Mouse (Mus musculus) spleen, postnatal 10 days (tissue): ENCODE results near the gene Sema4d.
"Not testable (repeated sequence)": the region's sequence is repeated elsewhere in the genome, so short reads cannot be mapped to it uniquely, and the experiment has no call there.

Source experiments
- DNase-seq, 2 experiments: peaks; one replicate each; pipeline ENCODE4 v3.0.0; 2021 to 2022; ENCODE audit warnings: low spot score in 2 of 2

Sema4d gene

GRCm38 (mm10) chr13:51793425-51793891, at the start of gene Sema4d:
Gene Sema4d (minus strand): TSS chr13:51793747.
- DNase-seq = peak; percentile 57 to 82

GRCm38 (mm10) chr13:51843298-51843697, 49.8 kb upstream of the Sema4d start:
- DNase-seq = no peak

- peak in 1 of 2 experiments; percentile 29 for DNase-seq
Observed at GRCm38 (mm10) chr13:51842773-51843172, 49.2 kb upstream of the Sema4d start.

- DNase-seq = no peak
Observed at GRCm38 (mm10) chr13:51842191-51842590, 48.6 kb upstream of the Sema4d start.

GRCm38 (mm10) chr13:51841541-51842115, 48.1 kb upstream of the Sema4d start:
- DNase-seq = peak; percentile 41 to 56

GRCm38 (mm10) chr13:51840702-51841101, 47.2 kb upstream of the Sema4d start:
- DNase-seq = no peak

GRCm38 (mm10) chr13:51839250-51840026, 45.9 kb upstream of the Sema4d start:
- DNase-seq = peak; percentile 22 to 56

GRCm38 (mm10) chr13:51837402-51837801, 43.9 kb upstream of the Sema4d start:
- no peak for DNase-seq

GRCm38 (mm10) chr13:51835208-51835607, 41.7 kb upstream of the Sema4d start:
- not testable (repeated sequence) for DNase-seq

- DNase-seq = no peak
Observed at GRCm38 (mm10) chr13:51834520-51834919, 41.0 kb upstream of the Sema4d start.

GRCm38 (mm10) chr13:51834024-51834423, 40.5 kb upstream of the Sema4d start:
- DNase-seq = peak; percentile 35 to 73

- DNase-seq = no peak
Observed at GRCm38 (mm10) chr13:51833611-51834010, 40.1 kb upstream of the Sema4d start.

GRCm38 (mm10) chr13:51832491-51832890, 38.9 kb upstream of the Sema4d start:
- DNase-seq = no peak

GRCm38 (mm10) chr13:51830744-51831450, 37.4 kb upstream of the Sema4d start:
- peak in 1 of 2 experiments; percentile 55 for DNase-seq

GRCm38 (mm10) chr13:51823822-51824495, 30.4 kb upstream of the Sema4d start:
- DNase-seq = no peak

- no peak for DNase-seq
Observed at GRCm38 (mm10) chr13:51821988-51822387, 28.4 kb upstream of the Sema4d start.

GRCm38 (mm10) chr13:51819351-51819750, 25.8 kb upstream of the Sema4d start:
- no peak for DNase-seq

GRCm38 (mm10) chr13:51818944-51819326, 25.4 kb upstream of the Sema4d start:
- DNase-seq = no peak

GRCm38 (mm10) chr13:51818170-51818943, 24.8 kb upstream of the Sema4d start:
- DNase-seq = no peak

- no peak for DNase-seq
Observed at GRCm38 (mm10) chr13:51816559-51817041, 23.1 kb upstream of the Sema4d start.
